Mouse (Mus musculus): Measurements from ENCODE around the gene Otulin. TPM values are rescaled to one million over a fixed set of nuclear protein-coding genes. Genes with fewer than 3 reads are reported as not detected.

Gene Otulin
- total RNA-seq, 2 experiments from 2014 or later, result 26.6 to 26.8 TPM

GRCm38 (mm10) chr15:27657866-27658265, 27.4 kb upstream of the Otulin start:
- DNase-seq, result no peak

- no peak for DNase-seq
These were observed 26.1 kb upstream of the Otulin start for GRCm38 (mm10) chr15:27656626-27657025.

- peak in 1 of 2 experiments; percentile 50 for DNase-seq
These were observed 24.5 kb upstream of the Otulin start for GRCm38 (mm10) chr15:27655015-27655414.

GRCm38 (mm10) chr15:27647686-27648085, 17.2 kb upstream of the Otulin start:
- no peak for DNase-seq

GRCm38 (mm10) chr15:27646665-27647064, 16.2 kb upstream of the Otulin start:
- no peak for DNase-seq

GRCm38 (mm10) chr15:27645250-27645649, 14.8 kb upstream of the Otulin start:
- no peak for DNase-seq

- DNase-seq, result peak; percentile 31 to 72
These were observed 12.4 kb upstream of the Otulin start for GRCm38 (mm10) chr15:27642895-27643294.

- no peak for DNase-seq
These were observed 10.7 kb upstream of the Otulin start for GRCm38 (mm10) chr15:27641171-27641570.

GRCm38 (mm10) chr15:27633941-27634900, 3.7 kb upstream of the Otulin start:
- peak in 1 of 2 experiments; percentile 36 for DNase-seq

GRCm38 (mm10) chr15:27629800-27630600, 493 bp downstream of the Otulin start:
- DNase-seq, result peak in 1 of 2 experiments; percentile 55

- DNase-seq, result no peak
These were observed 1.4 kb downstream of the Otulin start for GRCm38 (mm10) chr15:27629046-27629445.

- no peak for DNase-seq
These were observed 2.7 kb downstream of the Otulin start for GRCm38 (mm10) chr15:27627794-27628193.

GRCm38 (mm10) chr15:27626314-27626713, 4.2 kb downstream of the Otulin start:
- no peak for DNase-seq

- no peak for DNase-seq
These were observed 4.6 kb downstream of the Otulin start for GRCm38 (mm10) chr15:27625890-27626255.

GRCm38 (mm10) chr15:27625014-27625889, 5.2 kb downstream of the Otulin start:
- peak in 1 of 2 experiments; percentile 49 for DNase-seq

- no peak for DNase-seq
These were observed 7.2 kb downstream of the Otulin start for GRCm38 (mm10) chr15:27623286-27623685.

GRCm38 (mm10) chr15:27620475-27621185, 9.9 kb downstream of the Otulin start:
- peak; percentile 37 to 69 for DNase-seq

- no peak for DNase-seq
These were observed 10.8 kb downstream of the Otulin start for GRCm38 (mm10) chr15:27619683-27620082.

- DNase-seq, result peak in 1 of 2 experiments; percentile 46
These were observed 11.5 kb downstream of the Otulin start for GRCm38 (mm10) chr15:27618778-27619533.

GRCm38 (mm10) chr15:27617227-27617626, 13.3 kb downstream of the Otulin start:
- DNase-seq, result peak in 1 of 2 experiments; percentile 18
